Mouse (Mus musculus): Measurements from ENCODE around the gene Rpn1. TPM values are rescaled to one million over a fixed set of nuclear protein-coding genes. Genes with fewer than 3 reads are reported as not detected.
"Not testable (repeated sequence)": the region's sequence is repeated elsewhere in the genome, so short reads cannot be mapped to it uniquely, and the experiment has no call there.

The Rpn1 gene
- polyA plus RNA-seq, 1 experiment from 2014 or later, result 238 TPM

DNA sequence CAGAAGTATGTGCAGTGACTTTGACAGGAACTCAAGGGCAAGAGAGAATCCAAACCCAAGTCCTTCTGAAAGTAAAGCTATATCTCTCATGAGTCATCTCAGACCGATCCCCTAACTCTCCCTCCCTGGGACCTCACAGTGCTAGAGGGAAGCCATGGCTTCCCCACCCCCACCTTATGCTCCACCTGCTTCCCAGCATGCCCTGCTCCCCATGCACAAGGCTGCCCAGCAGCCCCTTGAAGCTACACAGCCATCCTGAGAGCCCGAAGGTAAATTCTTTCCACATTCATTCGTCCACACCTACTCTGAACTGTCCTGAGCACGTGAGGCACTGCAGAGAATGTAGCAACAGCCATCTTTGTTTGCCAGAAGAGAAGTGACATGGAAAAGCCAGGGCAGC is 40.3 kb downstream of the Rpn1 start:
- H3K4me1 ChIP-seq, result peaks cover 10% of the 10 kb centered on the region
- no peaks in the 10 kb centered on the region for H3K36me3 ChIP-seq (replicated peaks)
- WGBS, result 76% methylated on average over 4 of the region's 4 CpGs
- H3K9ac ChIP-seq, result no peak overlapping the region
- no peak overlapping the region for H3K4me2 ChIP-seq
- H3K27ac ChIP-seq, result no peak overlapping the region
- H3K9me3 ChIP-seq, result no peaks in the 10 kb centered on the region
- H3K27me3 ChIP-seq, result 0 out of 2 replicates have a peak, but pooled peaks cover 3% of the 10 kb centered on the region
- ATAC-seq (ENCODE audit: low FRiP score), result no peak
- no peak overlapping the region for H3K4me3 ChIP-seq (replicated peaks)

DNA sequence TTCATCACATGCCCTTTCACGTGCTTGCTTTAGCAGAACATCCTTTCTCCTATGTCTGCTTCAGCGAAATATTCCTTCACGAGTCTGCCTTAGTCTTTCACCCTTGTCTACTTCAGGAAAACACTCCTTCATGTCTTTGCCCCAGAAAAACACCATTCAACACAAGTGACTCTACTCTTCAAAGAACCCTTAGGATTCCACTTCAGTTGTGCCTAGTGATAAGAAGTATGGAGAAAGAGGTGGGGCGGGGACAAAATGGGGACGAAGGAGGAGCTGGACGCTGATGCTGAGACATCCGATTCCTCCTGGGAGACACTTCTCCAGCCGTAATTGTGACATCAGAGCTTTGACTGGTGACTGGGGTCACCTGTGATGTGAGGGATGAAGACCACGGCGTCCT is 41.5 kb downstream of the Rpn1 start:
- WGBS, result 92% methylated on average over 10 of the region's 10 CpGs
- not testable (repeated sequence) for H3K4me3 ChIP-seq (replicated peaks); H3K4me2 ChIP-seq; H3K9ac ChIP-seq; H3K36me3 ChIP-seq (replicated peaks); H3K9me3 ChIP-seq; H3K27me3 ChIP-seq; ATAC-seq (ENCODE audit: low FRiP score); H3K27ac ChIP-seq; H3K4me1 ChIP-seq

DNA sequence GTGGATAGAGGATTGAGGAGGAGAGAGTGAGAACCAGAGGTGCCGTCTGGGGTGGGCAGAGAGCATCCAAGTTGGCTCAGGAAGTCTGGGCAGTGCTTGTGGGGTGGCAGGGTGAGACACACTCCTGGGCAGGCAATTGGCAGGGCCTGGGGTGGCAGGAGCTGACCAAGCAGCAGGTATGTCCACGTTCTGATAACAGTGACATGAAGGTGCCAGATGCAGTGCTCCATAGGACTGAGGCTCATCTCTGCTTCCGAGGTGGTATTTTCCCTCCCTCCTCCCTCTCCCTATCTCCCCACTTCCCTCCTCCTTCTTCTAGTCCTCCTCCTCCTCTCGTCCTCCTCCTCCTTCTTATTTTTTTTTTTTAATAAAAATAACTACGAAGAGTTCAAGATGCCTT is 47.2 kb downstream of the Rpn1 start:
- Histone ChIP-seq H3K27me3 (peaks cover 23% of the 10 kb centered on the region), H3K4me2 (peak overlapping the region; percentile 51), H3K9me3 (no peaks in the 10 kb centered on the region), H3K27ac (peak overlapping the region; percentile 56; the same call in 1 of the 2 replicates), H3K4me1 (peaks cover 32% of the 10 kb centered on the region), H3K36me3 (replicated peaks) (no peaks in the 10 kb centered on the region), H3K9ac (no peak overlapping the region), H3K4me3 (replicated peaks) (no peak overlapping the region)
- 28% methylated on average over 5 of the region's 5 CpGs for WGBS
- ATAC-seq (ENCODE audit: low FRiP score), result no peak

DNA sequence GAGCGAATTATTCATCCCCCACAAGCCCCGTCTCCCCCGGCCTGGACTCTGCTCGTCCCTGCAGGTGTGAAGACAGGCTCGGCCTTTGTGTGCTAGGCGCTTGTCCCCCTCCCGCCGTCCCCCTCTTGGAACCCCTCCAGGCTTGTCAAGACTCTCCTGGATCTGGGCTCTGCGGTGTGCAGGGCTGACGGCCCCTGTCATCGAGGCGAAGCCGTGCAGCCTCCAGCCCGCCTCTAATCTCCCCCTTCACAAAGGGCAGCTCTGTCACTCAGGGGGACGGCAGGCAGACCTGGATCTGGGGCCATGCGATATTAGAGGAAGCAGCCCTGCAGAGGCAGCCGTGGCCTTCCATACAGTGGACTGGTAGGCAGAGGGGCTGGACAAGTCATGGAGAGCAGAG is 47.8 kb downstream of the Rpn1 start:
- Histone ChIP-seq H3K36me3 (replicated peaks) (no peaks in the 10 kb centered on the region), H3K27me3 (peaks cover 27% of the 10 kb centered on the region), H3K9me3 (no peaks in the 10 kb centered on the region), H3K4me2 (peak overlapping the region; percentile 51), H3K9ac (peak overlapping the region; percentile 42), H3K27ac (peak overlapping the region; percentile 56), H3K4me1 (peaks cover 36% of the 10 kb centered on the region), H3K4me3 (replicated peaks) (peak overlapping the region; percentile 19)
- under 1% methylated on average over 17 of the region's 17 CpGs for WGBS
- ATAC-seq (ENCODE audit: low FRiP score), result peak; percentile 86

- 85% methylated on average over 6 of the region's 6 CpGs for WGBS
- no peaks in the 10 kb centered on the region for H3K9me3 ChIP-seq
- peaks cover 25% of the 10 kb centered on the region for H3K27me3 ChIP-seq
- peaks cover 36% of the 10 kb centered on the region for H3K4me1 ChIP-seq
- no peak overlapping the region for H3K9ac ChIP-seq
- no peak overlapping the region for H3K27ac ChIP-seq
- no peak overlapping the region for H3K4me2 ChIP-seq
- H3K36me3 ChIP-seq (replicated peaks), result no peaks in the 10 kb centered on the region
- ATAC-seq (ENCODE audit: low FRiP score), result no peak
- no peak overlapping the region for H3K4me3 ChIP-seq (replicated peaks)
Measured at GRCm38 (mm10) chr6:88133061-88133460, 48.8 kb downstream of the Rpn1 start.

DNA sequence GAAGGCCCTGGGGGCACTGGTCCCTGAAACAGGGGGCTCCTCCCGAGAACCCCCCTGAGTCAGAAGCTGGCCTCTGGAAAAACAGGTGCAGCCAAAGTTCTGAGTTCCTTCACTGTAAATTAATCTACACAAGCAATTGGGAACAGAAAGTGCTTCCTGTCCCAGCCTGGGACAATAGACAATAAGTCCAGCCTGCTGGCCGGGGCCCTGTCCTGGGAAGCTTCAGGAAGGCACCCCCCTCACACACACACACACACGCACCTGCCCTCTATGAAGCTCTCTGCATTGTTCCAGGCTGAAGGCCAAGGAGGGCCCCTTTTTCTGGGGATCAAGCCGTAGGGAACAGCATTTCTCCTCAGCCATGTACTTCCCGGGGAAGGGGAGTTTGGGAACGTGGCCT is 49.6 kb downstream of the Rpn1 start:
- Histone ChIP-seq H3K27ac (no peak overlapping the region), H3K9me3 (no peaks in the 10 kb centered on the region), H3K4me2 (no peak overlapping the region), H3K27me3 (peaks cover 24% of the 10 kb centered on the region), H3K9ac (no peak overlapping the region), H3K4me3 (replicated peaks) (no peak overlapping the region), H3K36me3 (replicated peaks) (no peaks in the 10 kb centered on the region), H3K4me1 (peaks cover 36% of the 10 kb centered on the region)
- 70% methylated on average over 6 of the region's 6 CpGs for WGBS
- ATAC-seq (ENCODE audit: low FRiP score), result no peak

DNA sequence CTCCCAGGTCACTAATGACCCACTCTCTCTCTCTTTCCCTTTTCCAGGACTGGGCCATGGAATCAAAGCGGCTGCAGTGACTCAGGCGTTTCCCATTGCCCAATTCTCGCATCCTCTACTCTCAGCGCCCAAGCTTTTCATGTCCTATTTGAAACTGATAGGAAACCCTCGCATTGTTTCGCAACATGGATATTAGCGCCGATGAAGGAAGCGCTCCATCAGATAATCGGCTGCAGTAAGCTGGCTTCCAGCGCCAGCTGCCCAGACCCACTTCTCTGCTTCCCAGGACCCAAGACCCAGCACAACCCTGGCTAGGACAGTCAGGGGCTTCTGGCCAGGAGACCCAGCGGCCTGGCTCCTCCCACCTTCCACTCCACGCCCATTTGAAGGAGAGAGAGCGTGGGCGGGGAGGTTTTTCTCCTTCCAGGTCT is 51.9 kb downstream of the Rpn1 start:
- Histone ChIP-seq H3K4me2 (peak overlapping the region; percentile 44), H3K9me3 (no peaks in the 10 kb centered on the region), H3K27me3 (peaks cover 21% of the 10 kb centered on the region), H3K27ac (no peak overlapping the region), H3K4me3 (replicated peaks) (peak overlapping the region; percentile 15; the same call in 1 of the 2 replicates), H3K36me3 (replicated peaks) (no peaks in the 10 kb centered on the region), H3K4me1 (peaks cover 36% of the 10 kb centered on the region), H3K9ac (peak overlapping the region; percentile 14; the same call in 1 of the 2 replicates)
- WGBS, result 31% methylated on average over 15 of the region's 15 CpGs
- no peak for ATAC-seq (ENCODE audit: low FRiP score)

DNA sequence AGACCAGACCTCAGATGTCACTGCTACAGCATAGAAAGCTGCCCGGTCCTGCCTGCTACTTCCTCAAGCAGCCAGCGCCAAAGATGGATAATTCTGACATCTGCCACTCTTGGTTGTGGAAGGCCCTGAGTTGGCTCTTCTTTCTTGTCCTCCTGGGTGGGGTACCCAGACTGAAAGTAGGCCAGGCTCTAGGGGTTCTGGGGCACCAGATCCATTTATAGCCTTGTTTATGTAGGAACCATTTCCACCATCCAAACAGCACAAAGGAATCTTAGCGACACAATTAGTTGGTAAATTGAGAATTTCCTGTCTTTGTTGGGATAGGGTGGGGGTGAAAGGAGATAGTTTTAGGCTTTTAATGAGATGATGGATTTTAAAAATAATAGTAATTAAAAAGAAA is 54.2 kb downstream of the Rpn1 start:
- Histone ChIP-seq H3K4me1 (peaks cover 19% of the 10 kb centered on the region), H3K9ac (no peak overlapping the region), H3K36me3 (replicated peaks) (no peaks in the 10 kb centered on the region), H3K27me3 (peaks cover 11% of the 10 kb centered on the region; the same call in 1 of the 2 replicates), H3K27ac (no peak overlapping the region), H3K9me3 (no peaks in the 10 kb centered on the region), H3K4me2 (no peak overlapping the region), H3K4me3 (replicated peaks) (no peak overlapping the region)
- 86% methylated on average over 3 of the region's 3 CpGs for WGBS
- no peak for ATAC-seq (ENCODE audit: low FRiP score)

GRCm38 (mm10) chr6:88140264-88140663 is 56.0 kb downstream of the Rpn1 start:
- WGBS, result 75% methylated on average over 8 of the region's 8 CpGs

DNA sequence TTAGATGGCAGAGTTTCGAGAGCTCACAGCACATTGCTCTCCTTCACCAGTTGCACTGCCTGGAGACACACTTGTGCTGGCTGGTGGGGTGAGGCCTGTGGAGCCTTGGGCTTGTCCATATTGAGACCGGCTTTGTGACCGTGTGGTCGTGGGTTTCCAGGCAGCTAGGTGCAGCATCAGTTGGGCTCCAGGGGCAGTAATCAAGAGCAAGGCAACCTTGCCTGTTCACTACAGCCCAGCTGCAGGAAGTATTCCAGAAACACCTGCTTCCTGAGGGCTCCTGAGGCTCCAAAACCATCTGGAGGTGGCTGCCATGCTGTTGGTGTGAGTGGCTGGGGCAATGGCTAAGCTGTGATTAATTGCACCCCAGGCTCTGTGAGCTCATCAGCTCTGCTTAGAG is 61.5 kb downstream of the Rpn1 start:
- H3K27ac ChIP-seq, result no peak overlapping the region
- 79% methylated on average over 4 of the region's 4 CpGs for WGBS
- no peak for ATAC-seq (ENCODE audit: low FRiP score)
- no peak overlapping the region for H3K4me2 ChIP-seq
- H3K4me1 ChIP-seq, result no peaks in the 10 kb centered on the region
- no peak overlapping the region for H3K9ac ChIP-seq
- peaks cover 5% of the 10 kb centered on the region; the same call in 1 of the 2 replicates for H3K27me3 ChIP-seq
- H3K36me3 ChIP-seq (replicated peaks), result no peaks in the 10 kb centered on the region
- no peak overlapping the region for H3K4me3 ChIP-seq (replicated peaks)
- no peaks in the 10 kb centered on the region for H3K9me3 ChIP-seq

More at GRCm38 (mm10) chr6:88140264-88140663, 56.0 kb downstream of the Rpn1 start:
- Histone ChIP-seq H3K9me3 (no peaks in the 10 kb centered on the region), H3K27me3 (peaks cover 8% of the 10 kb centered on the region; the same call in 1 of the 2 replicates), H3K27ac (no peak overlapping the region), H3K4me3 (replicated peaks) (no peak overlapping the region), H3K4me1 (peaks cover 15% of the 10 kb centered on the region), H3K9ac (no peak overlapping the region), H3K36me3 (replicated peaks) (no peaks in the 10 kb centered on the region), H3K4me2 (no peak overlapping the region)
- ATAC-seq (ENCODE audit: low FRiP score), result no peak

- Histone ChIP-seq H3K9me3 (no peaks in the 10 kb centered on the region), H3K4me2 (no peak overlapping the region), H3K4me3 (replicated peaks) (no peak overlapping the region), H3K27me3 (peaks cover 5% of the 10 kb centered on the region; the same call in 1 of the 2 replicates), H3K36me3 (replicated peaks) (no peaks in the 10 kb centered on the region), H3K27ac (no peak overlapping the region), H3K9ac (no peak overlapping the region), H3K4me1 (no peaks in the 10 kb centered on the region)
- WGBS, result 83% methylated on average over 8 of the region's 8 CpGs
- ATAC-seq (ENCODE audit: low FRiP score), result no peak
Measured at GRCm38 (mm10) chr6:88146576-88146975, 62.3 kb downstream of the Rpn1 start.

GRCm38 (mm10) chr6:88147411-88148003 is 63.2 kb downstream of the Rpn1 start:
- peaks cover 5% of the 10 kb centered on the region; the same call in 1 of the 2 replicates for H3K27me3 ChIP-seq
- ATAC-seq (ENCODE audit: low FRiP score), result no peak
- H3K4me3 ChIP-seq (replicated peaks), result no peak overlapping the region
- H3K36me3 ChIP-seq (replicated peaks), result no peaks in the 10 kb centered on the region
- 78% methylated on average over 16 of the region's 16 CpGs for WGBS
- no peak overlapping the region for H3K27ac ChIP-seq
- H3K4me2 ChIP-seq, result no peak overlapping the region
- H3K9me3 ChIP-seq, result no peaks in the 10 kb centered on the region
- no peak overlapping the region for H3K9ac ChIP-seq
- no peaks in the 10 kb centered on the region for H3K4me1 ChIP-seq

- Histone ChIP-seq H3K27me3 (peaks cover 5% of the 10 kb centered on the region; the same call in 1 of the 2 replicates), H3K4me1 (no peaks in the 10 kb centered on the region), H3K27ac (no peak overlapping the region), H3K9ac (no peak overlapping the region), H3K36me3 (replicated peaks) (no peaks in the 10 kb centered on the region), H3K4me2 (no peak overlapping the region), H3K9me3 (no peaks in the 10 kb centered on the region), H3K4me3 (replicated peaks) (no peak overlapping the region)
- no peak for ATAC-seq (ENCODE audit: low FRiP score)
- 76% methylated on average over 4 of the region's 4 CpGs for WGBS
Measured at GRCm38 (mm10) chr6:88151335-88151734, 67.1 kb downstream of the Rpn1 start.
